In the genomic region with DNA sequence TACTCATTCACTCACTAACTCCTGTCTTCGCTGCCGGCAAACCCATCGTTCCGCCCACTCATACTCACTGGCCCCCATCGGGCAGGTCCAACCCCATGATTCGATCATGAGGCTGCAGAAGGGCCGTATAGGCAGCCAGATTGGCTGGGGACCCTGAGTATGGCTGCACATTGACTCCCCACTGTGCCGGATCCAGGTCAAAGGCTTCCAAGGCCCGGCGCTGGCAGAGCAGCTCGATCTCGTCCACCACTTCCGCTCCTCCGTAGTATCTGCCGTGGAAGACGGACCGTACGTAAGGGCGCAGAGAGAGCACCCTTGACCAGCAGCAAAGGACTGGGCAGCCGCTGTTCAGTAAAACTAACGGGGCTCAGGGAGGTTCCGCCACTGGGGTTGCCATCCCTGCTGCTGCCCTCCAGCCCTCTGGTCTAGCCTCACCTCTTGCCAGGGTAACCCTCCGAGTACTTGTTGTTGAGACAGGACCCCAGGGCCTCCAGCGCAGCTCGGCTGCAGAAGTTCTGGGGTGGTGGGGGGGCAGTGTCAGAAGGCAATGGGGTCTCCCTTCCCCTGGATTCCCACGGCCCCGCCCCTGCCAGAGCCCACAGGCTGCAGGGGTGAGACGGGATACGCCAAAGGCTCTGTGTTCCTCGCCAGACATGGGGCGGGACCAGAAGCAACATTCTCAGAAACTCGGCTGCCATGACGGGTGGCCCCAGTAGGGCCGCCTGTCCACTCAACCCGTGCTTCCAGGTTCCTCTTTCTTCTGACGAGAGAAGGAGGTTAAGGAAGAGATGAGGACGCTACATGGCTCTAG, we compare ENCODE assay signal across 13 mouse cellular contexts. TPM values are rescaled to one million over a fixed set of nuclear protein-coding genes. Genes with fewer than 3 reads are reported as not detected.
DNase-seq lines count a peak whose midpoint lies in the region; ATAC-seq and TF ChIP-seq lines count a peak whose summit lies in the region.
"Had no signal": no experiment of that assay in that cellular context is flagged by ENCODE, and none has a peak within 500 bp of the region (broad histone marks: within the 10 kb centered on the region; RNA-seq: fewer than 3 reads in every experiment).

No protein-coding gene starts in this region.

- H3K4me1 ChIP-seq in erythroblast, embryonic 14.5 days (ENCODE audit: control insufficient read depth) = peaks cover 70% of the 10 kb centered on the region
- H3K4me1 ChIP-seq in kidney, embryonic 15.5 days = peaks cover 58% of the 10 kb centered on the region
- peaks cover 93% of the 10 kb centered on the region for H3K4me1 ChIP-seq in E14TG2a.4 (replicated peaks; ENCODE audit: low read depth, low read length)
- peaks cover 77% of the 10 kb centered on the region for H3K4me1 ChIP-seq in limb, embryonic 10.5 days

- no peak for ATAC-seq in erythroblast, adult 5-6 weeks (replicated peaks; ENCODE audit: low FRiP score, poor library complexity, severe bottlenecking)
- no peak for ATAC-seq in kidney, embryonic 15.5 days (replicated peaks; ENCODE audit: low FRiP score)

- TF ChIP-seq CTCF in E14TG2a.4 (conservative IDR thresholded peaks at IDR 0.05; ENCODE audit: low read length) = no peak

- WGBS in kidney, embryonic 15.5 days = 88% methylated on average over 37 of the region's 37 CpGs
- 94% methylated on average over 37 of the region's 37 CpGs for WGBS in limb, embryonic 10.5 days

- peaks cover 49% of the 10 kb centered on the region for H3K36me3 ChIP-seq in erythroblast, embryonic 14.5 days (ENCODE audit: control insufficient read depth)
- H3K36me3 ChIP-seq in kidney, embryonic 15.5 days = peaks cover 34% of the 10 kb centered on the region
- H3K36me3 ChIP-seq in E14TG2a.4 (ENCODE audit: insufficient read depth, low read length) = peaks cover 56% of the 10 kb centered on the region
- H3K36me3 ChIP-seq in limb, embryonic 10.5 days = peaks cover 41% of the 10 kb centered on the region

- peak overlapping the region; percentile 85 for H3K4me2 ChIP-seq in kidney, embryonic 15.5 days

- H3K9ac ChIP-seq in kidney, embryonic 15.5 days = no peak overlapping the region
- H3K9ac ChIP-seq: lung, embryonic 15.5 days had no signal

- peaks cover 42% of the 10 kb centered on the region for H3K27me3 ChIP-seq in erythroblast, embryonic 14.5 days (ENCODE audit: control insufficient read depth)
- peaks cover 55% of the 10 kb centered on the region for H3K27me3 ChIP-seq in kidney, embryonic 15.5 days
- peaks cover 50% of the 10 kb centered on the region for H3K27me3 ChIP-seq in E14TG2a.4 (ENCODE audit: insufficient read depth, low read length)
- H3K27me3 ChIP-seq in limb, embryonic 10.5 days (ENCODE audit: low read depth, poor library complexity, severe bottlenecking) = peaks cover 63% of the 10 kb centered on the region

- H3K9me3 ChIP-seq in erythroblast, embryonic 14.5 days (ENCODE audit: control insufficient read depth, low read length) = peaks cover 6% of the 10 kb centered on the region; the same call in 1 of the 2 replicates
- H3K9me3 ChIP-seq in kidney, embryonic 15.5 days (replicated peaks) = no peaks in the 10 kb centered on the region
- H3K9me3 ChIP-seq in E14TG2a.4 (ENCODE audit: low read length) = no peaks in the 10 kb centered on the region
- no peaks in the 10 kb centered on the region for H3K9me3 ChIP-seq in limb, embryonic 10.5 days (replicated peaks)
- H3K9me3 ChIP-seq: lung, embryonic 15.5 days had no signal

- H3K4me3 ChIP-seq in erythroblast, embryonic 14.5 days (replicated peaks) = peak overlapping the region; percentile 82
- H3K4me3 ChIP-seq in kidney, embryonic 15.5 days (replicated peaks) = peak overlapping the region; percentile 57; the same call in 1 of the 2 replicates
- H3K4me3 ChIP-seq in E14TG2a.4 (replicated peaks; ENCODE audit: low read length) = peak overlapping the region; percentile 92
- peak overlapping the region; percentile 69; the same call in 1 of the 2 replicates for H3K4me3 ChIP-seq in limb, embryonic 10.5 days
- H3K4me3 ChIP-seq: heart, adult 2 months had no signal

- no peak for DNase-seq in kidney, adult 9 months
- no peak for DNase-seq in limb, embryonic 10.5 days (ENCODE audit: low spot score)
- no peak for DNase-seq in left cerebral cortex, adult 18-20 months (ENCODE audit: low spot score in 2 of 2)
- no peak for DNase-seq in right cerebral cortex, postnatal 36 days (ENCODE audit: low spot score in 2 of 2)
- DNase-seq: cerebellum, postnatal 36 days; heart, adult 2 months; layer of hippocampus, postnatal 36 days; thymus, postnatal 4 days had no signal

- no peak overlapping the region for H3K27ac ChIP-seq in kidney, embryonic 15.5 days
- H3K27ac ChIP-seq in limb, embryonic 10.5 days = peak overlapping the region; percentile 12; the same call in 1 of the 2 replicates
- H3K27ac ChIP-seq: heart, adult 2 months; lung, embryonic 15.5 days had no signal

RNA-seq across cellular contexts. Expression of gene Shmt2, which starts 2.1 kb away (rescaled TPM):
- 27.8 and 31.8 TPM in 2 replicates for polyA plus RNA-seq in erythroblast, embryonic 14.5 days (2012)
- total RNA-seq in erythroblast, adult 5-6 weeks (2015; ENCODE audit: low replicate concordance) = 17.9 and 19.9 TPM in 2 replicates
- 12.3 and 18.3 TPM in 2 replicates for total RNA-seq in erythroblast, adult 5-6 weeks (2017; ENCODE audit: low replicate concordance)
- 99.8 and 111 TPM in 2 replicates for polyA plus RNA-seq in kidney, embryonic 15.5 days (2015; fragmentation: Nextera tagmentation; extraction: Ambion mirVana)
- polyA plus RNA-seq in limb, embryonic 10.5 days (2016; fragmentation: Nextera tagmentation; extraction: Ambion mirVana) = 143 and 173 TPM in 2 replicates
- 10 to 100 TPM; 23.4 to 27.0 TPM for total RNA-seq in left cerebral cortex, adult 18-20 months (2021)

RNA-seq across cellular contexts. Expression of gene Ndufa4l2, which starts 5.3 kb away (rescaled TPM):
- polyA plus RNA-seq in erythroblast, embryonic 14.5 days (2012) = 1.1 and 2.6 TPM in 2 replicates
- not detected in 2 replicates for total RNA-seq in erythroblast, adult 5-6 weeks (2015; ENCODE audit: low replicate concordance)
- total RNA-seq in erythroblast, adult 5-6 weeks (2017; ENCODE audit: low replicate concordance) = not detected in 2 replicates
- 51.2 and 72.2 TPM in 2 replicates for polyA plus RNA-seq in kidney, embryonic 15.5 days (2015; fragmentation: Nextera tagmentation; extraction: Ambion mirVana)
- 1.4 and 3.4 TPM in 2 replicates for polyA plus RNA-seq in limb, embryonic 10.5 days (2016; fragmentation: Nextera tagmentation; extraction: Ambion mirVana)
- 1 to 10 TPM; 3.5 to 5.2 TPM for total RNA-seq in left cerebral cortex, adult 18-20 months (2021)

RNA-seq across cellular contexts. Expression of gene Nxph4, which starts 14.3 kb away (rescaled TPM):
- not detected in 2 replicates for polyA plus RNA-seq in erythroblast, embryonic 14.5 days (2012)
- total RNA-seq in erythroblast, adult 5-6 weeks (2015; ENCODE audit: low replicate concordance) = not detected in 2 replicates
- not detected in 2 replicates for total RNA-seq in erythroblast, adult 5-6 weeks (2017; ENCODE audit: low replicate concordance)
- 1.7 and 3.3 TPM in 2 replicates for polyA plus RNA-seq in kidney, embryonic 15.5 days (2015; fragmentation: Nextera tagmentation; extraction: Ambion mirVana)
- 0.54 and 1.0 TPM in 2 replicates for polyA plus RNA-seq in limb, embryonic 10.5 days (2016; fragmentation: Nextera tagmentation; extraction: Ambion mirVana)
- total RNA-seq in left cerebral cortex, adult 18-20 months (2021) = 1 to 10 TPM; 7.6 to 8.3 TPM

RNA-seq across cellular contexts. Expression of gene Stac3, which starts 18.6 kb away (rescaled TPM):
- 0.04 and 0.05 TPM in 2 replicates for polyA plus RNA-seq in erythroblast, embryonic 14.5 days (2012)
- not detected in 2 replicates for total RNA-seq in erythroblast, adult 5-6 weeks (2015; ENCODE audit: low replicate concordance)
- total RNA-seq in erythroblast, adult 5-6 weeks (2017; ENCODE audit: low replicate concordance) = not detected in 2 replicates
- 2.4 and 4.2 TPM in 2 replicates for polyA plus RNA-seq in kidney, embryonic 15.5 days (2015; fragmentation: Nextera tagmentation; extraction: Ambion mirVana)
- 0.40 and 0.76 TPM in 2 replicates for polyA plus RNA-seq in limb, embryonic 10.5 days (2016; fragmentation: Nextera tagmentation; extraction: Ambion mirVana)
- total RNA-seq in left cerebral cortex, adult 18-20 months (2021) = 1 to 10 TPM; 3.9 to 4.8 TPM

Comparison
In these comparisons a context has a peak if more than half of its experiments do, and no peak if none do; other contexts are left out.
1. RNA of gene Ndufa4l2, which starts 5.3 kb away (polyA plus RNA-seq): 51.2 to 72.2 TPM in kidney, embryonic 15.5 days; 1.4 to 3.4 TPM in limb, embryonic 10.5 days and 1.1 to 2.6 TPM in erythroblast, embryonic 14.5 days; every median in the first group is over 10 times any median in the second.
2. Peak in every context shown above with its lines, with median percentiles within 50 percentile points of each other: H3K4me3 ChIP-seq.